Mouse (Mus musculus): ENCODE results near the gene Phf13. TPM values are rescaled to one million over a fixed set of nuclear protein-coding genes. Genes with fewer than 3 reads are reported as not detected.

The Phf13 gene
- polyA plus RNA-seq, 1 experiment from 2014 or later = 17.5 TPM

- Histone ChIP-seq H3K27me3 (peaks cover 45% of the 10 kb centered on the region), H3K36me3 (peaks cover 5% of the 10 kb centered on the region; the same call in 1 of the 2 replicates), H3K9ac (replicated peaks) (peak overlapping the region; percentile 68; the same call in 1 of the 2 replicates), H3K4me2 (replicated peaks) (peak overlapping the region; percentile 100), H3K27ac (no peak overlapping the region), H3K9me3 (no peaks in the 10 kb centered on the region), H3K4me1 (replicated peaks) (peaks cover 44% of the 10 kb centered on the region), H3K4me3 (replicated peaks) (peak overlapping the region; percentile 62)
- ATAC-seq = no peak
- 5% methylated on average over 13 of the region's 13 CpGs for WGBS
Measured at GRCm38 (mm10) chr4:152010707-152011134, 14.7 kb upstream of the Phf13 start.

- no peak overlapping the region for H3K27ac ChIP-seq
- H3K36me3 ChIP-seq = peaks cover 3% of the 10 kb centered on the region; the same call in 1 of the 2 replicates
- peaks cover 44% of the 10 kb centered on the region for H3K4me1 ChIP-seq (replicated peaks)
- peak overlapping the region; percentile 62 for H3K4me3 ChIP-seq (replicated peaks)
- peak overlapping the region; percentile 68 for H3K9ac ChIP-seq (replicated peaks)
- H3K9me3 ChIP-seq = no peaks in the 10 kb centered on the region
- ATAC-seq = 0 out of 2 replicates have a peak, but pooled peaks have one; percentile 4
- H3K4me2 ChIP-seq (replicated peaks) = peak overlapping the region; percentile 100
- 2% methylated on average over 10 of the region's 10 CpGs for WGBS
- peaks cover 49% of the 10 kb centered on the region for H3K27me3 ChIP-seq
Measured at GRCm38 (mm10) chr4:152010091-152010706, 14.1 kb upstream of the Phf13 start.

- ATAC-seq = peak; percentile 82
- WGBS = under 1% methylated on average over 115 of the region's 115 CpGs
Measured at GRCm38 (mm10) chr4:152009076-152010051, 13.3 kb upstream of the Phf13 start.

GRCm38 (mm10) chr4:152008622-152009075 is 12.6 kb upstream of the Phf13 start, which contains the start of gene Klhl21:
Gene Klhl21 (plus strand): TSS chr4:152008803.
- Histone ChIP-seq H3K27ac (peak within 1 kb of the TSS; percentile 54), H3K9ac (replicated peaks) (peak within 1 kb of the TSS; percentile 68), H3K4me2 (replicated peaks) (peak within 1 kb of the TSS; percentile 100), H3K4me1 (replicated peaks) (peaks cover 44% of the 10 kb centered on the region), H3K27me3 (peaks cover 49% of the 10 kb centered on the region), H3K9me3 (no peaks in the 10 kb centered on the region), H3K4me3 (replicated peaks) (peak within 1 kb of the TSS; percentile 62), H3K36me3 (no peaks in the 10 kb centered on the region; the same call in 1 of the 2 replicates)
- peak; percentile 83 for ATAC-seq
- under 1% methylated on average over 45 of the region's 45 CpGs for WGBS

More at GRCm38 (mm10) chr4:152009076-152010051, 13.3 kb upstream of the Phf13 start:
- peak overlapping the region; percentile 100 for H3K4me2 ChIP-seq (replicated peaks)
- H3K9me3 ChIP-seq = no peaks in the 10 kb centered on the region
- peak overlapping the region; percentile 54 for H3K27ac ChIP-seq
- H3K36me3 ChIP-seq = peaks cover 2% of the 10 kb centered on the region; the same call in 1 of the 2 replicates
- peak overlapping the region; percentile 68 for H3K9ac ChIP-seq (replicated peaks)
- H3K27me3 ChIP-seq = peaks cover 49% of the 10 kb centered on the region
- H3K4me3 ChIP-seq (replicated peaks) = peak overlapping the region; percentile 62
- peaks cover 44% of the 10 kb centered on the region for H3K4me1 ChIP-seq (replicated peaks)

- Histone ChIP-seq H3K9ac (replicated peaks) (peak overlapping the region; percentile 68), H3K27me3 (peaks cover 49% of the 10 kb centered on the region), H3K4me3 (replicated peaks) (peak overlapping the region; percentile 62), H3K27ac (no peak overlapping the region), H3K4me1 (replicated peaks) (peaks cover 44% of the 10 kb centered on the region), H3K36me3 (no peaks in the 10 kb centered on the region), H3K4me2 (replicated peaks) (peak overlapping the region; percentile 100), H3K9me3 (no peaks in the 10 kb centered on the region)
- under 1% methylated on average over 14 of the region's 14 CpGs for WGBS
- 0 out of 2 replicates have a peak, but pooled peaks have one; percentile 24 for ATAC-seq
Measured at GRCm38 (mm10) chr4:152008148-152008500, 12.1 kb upstream of the Phf13 start.

GRCm38 (mm10) chr4:152007481-152008147 is 11.6 kb upstream of the Phf13 start:
- no peaks in the 10 kb centered on the region for H3K36me3 ChIP-seq
- no peak overlapping the region for H3K27ac ChIP-seq
- peak overlapping the region; percentile 62 for H3K4me3 ChIP-seq (replicated peaks)
- no peaks in the 10 kb centered on the region for H3K9me3 ChIP-seq
- H3K4me1 ChIP-seq (replicated peaks) = peaks cover 44% of the 10 kb centered on the region
- peak overlapping the region; percentile 100 for H3K4me2 ChIP-seq (replicated peaks)
- H3K27me3 ChIP-seq = peaks cover 49% of the 10 kb centered on the region
- ATAC-seq = no peak
- WGBS = 5% methylated on average over 8 of the region's 8 CpGs
- peak overlapping the region; percentile 23; the same call in 1 of the 2 replicates for H3K9ac ChIP-seq (replicated peaks)

- no peak for ATAC-seq
- Histone ChIP-seq H3K36me3 (no peaks in the 10 kb centered on the region), H3K9ac (replicated peaks) (no peak overlapping the region), H3K4me3 (replicated peaks) (no peak overlapping the region), H3K27me3 (peaks cover 49% of the 10 kb centered on the region), H3K4me2 (replicated peaks) (no peak overlapping the region), H3K4me1 (replicated peaks) (peaks cover 44% of the 10 kb centered on the region), H3K9me3 (no peaks in the 10 kb centered on the region), H3K27ac (no peak overlapping the region)
- WGBS = 21% methylated on average over 3 of the region's 3 CpGs
Measured at GRCm38 (mm10) chr4:152006812-152007211, 10.8 kb upstream of the Phf13 start.

- H3K4me2 ChIP-seq (replicated peaks) = no peak overlapping the region
- H3K9ac ChIP-seq (replicated peaks) = no peak overlapping the region
- no peak overlapping the region for H3K4me3 ChIP-seq (replicated peaks)
- H3K4me1 ChIP-seq (replicated peaks) = peaks cover 39% of the 10 kb centered on the region
- peaks cover 46% of the 10 kb centered on the region for H3K27me3 ChIP-seq
- no peaks in the 10 kb centered on the region for H3K36me3 ChIP-seq
- H3K27ac ChIP-seq = no peak overlapping the region
- 83% methylated on average over 6 of the region's 6 CpGs for WGBS
- no peaks in the 10 kb centered on the region for H3K9me3 ChIP-seq
- no peak for ATAC-seq
Measured at GRCm38 (mm10) chr4:152006137-152006536, 10.1 kb upstream of the Phf13 start.

GRCm38 (mm10) chr4:152002063-152002462 is 6.0 kb upstream of the Phf13 start:
- Histone ChIP-seq H3K9ac (replicated peaks) (no peak overlapping the region), H3K27ac (no peak overlapping the region), H3K36me3 (no peaks in the 10 kb centered on the region), H3K4me3 (replicated peaks) (no peak overlapping the region), H3K4me1 (replicated peaks) (peaks cover 7% of the 10 kb centered on the region), H3K27me3 (peaks cover 13% of the 10 kb centered on the region), H3K4me2 (replicated peaks) (no peak overlapping the region), H3K9me3 (no peaks in the 10 kb centered on the region)
- 91% methylated on average over 3 of the region's 3 CpGs for WGBS
- no peak for ATAC-seq

GRCm38 (mm10) chr4:152001335-152001734 is 5.3 kb upstream of the Phf13 start:
- no peak for ATAC-seq
- Histone ChIP-seq H3K27me3 (peaks cover 5% of the 10 kb centered on the region), H3K4me1 (replicated peaks) (peaks cover 11% of the 10 kb centered on the region), H3K27ac (no peak overlapping the region), H3K9me3 (no peaks in the 10 kb centered on the region), H3K9ac (replicated peaks) (no peak overlapping the region), H3K4me2 (replicated peaks) (no peak overlapping the region), H3K36me3 (no peaks in the 10 kb centered on the region), H3K4me3 (replicated peaks) (no peak overlapping the region)
- WGBS = 64% methylated on average over 4 of the region's 4 CpGs

GRCm38 (mm10) chr4:152000906-152001305 is 4.8 kb upstream of the Phf13 start:
- no peak for ATAC-seq
- Histone ChIP-seq H3K27me3 (peaks cover 3% of the 10 kb centered on the region; the same call in 1 of the 2 replicates), H3K4me1 (replicated peaks) (peaks cover 11% of the 10 kb centered on the region), H3K9ac (replicated peaks) (no peak overlapping the region), H3K4me2 (replicated peaks) (no peak overlapping the region), H3K9me3 (no peaks in the 10 kb centered on the region), H3K27ac (no peak overlapping the region), H3K4me3 (replicated peaks) (no peak overlapping the region), H3K36me3 (no peaks in the 10 kb centered on the region)
- 50% methylated on average over 4 of the region's 4 CpGs for WGBS

All from midbrain, embryonic 13.5 days (tissue).